Mouse (Mus musculus) heart, embryonic 13.5 days (tissue): ENCODE results near the gene Itga8. TPM values are rescaled to one million over a fixed set of nuclear protein-coding genes. Genes with fewer than 3 reads are reported as not detected.

Experiments
- ATAC-seq: fragments of 200-750 bp; cut with Nextera tagmentation; 2 replicates; pipeline ENCODE4 v1.8.0; 2017; ENCODE audit warnings: moderate TSS enrichment; ENCODE audit not compliant: insufficient number of reproducible peaks, low FRiP score, low TSS enrichment; ENCODE audit errors: extremely low read depth
- H3K27ac ChIP-seq: fragments of 300-500 bp; sonication (generic); replicated peaks from 2 replicates; pipeline ENCODE4 v1.5.1; 2015; ENCODE audit warnings: moderate library complexity, mild to moderate bottlenecking, inconsistent platforms
- H3K27me3 ChIP-seq: fragments of 300-500 bp; sonication (generic); replicated peaks from 2 replicates; pipeline ENCODE4 v1.6.1; 2015; ENCODE audit warnings: mild to moderate bottlenecking, inconsistent platforms
- H3K36me3 ChIP-seq: fragments of 300-500 bp; sonication (generic); 2 replicates; pipeline ENCODE4 v1.6.1; 2015; ENCODE audit warnings: mild to moderate bottlenecking, inconsistent platforms
- H3K4me1 ChIP-seq: fragments of 300-500 bp; sonication (generic); 2 replicates; pipeline ENCODE4 v1.6.1; 2015; ENCODE audit warnings: inconsistent platforms
- H3K4me2 ChIP-seq: fragments of 300-500 bp; sonication (generic); 2 replicates; pipeline ENCODE4 v1.6.1; 2015; ENCODE audit warnings: inconsistent platforms, mild to moderate bottlenecking, moderate library complexity
- H3K4me3 ChIP-seq: fragments of 300-500 bp; sonication (generic); 2 replicates; pipeline ENCODE4 v1.5.1; 2015; ENCODE audit warnings: moderate library complexity, mild to moderate bottlenecking, inconsistent platforms
- H3K9ac ChIP-seq: fragments of 300-500 bp; sonication (generic); 2 replicates; pipeline ENCODE4 v1.6.1; 2015; ENCODE audit warnings: inconsistent platforms, mild to moderate bottlenecking, moderate library complexity
- H3K9me3 ChIP-seq: fragments of 300-500 bp; sonication (generic); 2 replicates; pipeline ENCODE4 v1.6.1; 2016; ENCODE audit warnings: inconsistent platforms
- WGBS: fragments of 180-500 bp; shearing (Covaris S2); methylation state at CpG from one replicate; pipeline ENCODE4 v1.1.7; 2015; ENCODE audit warnings: mixed read lengths; 5-methylcytosine and 5-hydroxymethylcytosine counted together
- polyA plus RNA-seq: library from polyadenylated mRNA; unstranded; fragments of >200 nt; fragmentation: Nextera tagmentation; extraction: Ambion mirVana; gene quantifications from 2 replicates; pipeline ENCODE4 v1.2.1, GENCODE M21; 2015

Itga8 gene
- polyA plus RNA-seq, 1 experiment from 2014 or later, result 10.8 TPM

DNA sequence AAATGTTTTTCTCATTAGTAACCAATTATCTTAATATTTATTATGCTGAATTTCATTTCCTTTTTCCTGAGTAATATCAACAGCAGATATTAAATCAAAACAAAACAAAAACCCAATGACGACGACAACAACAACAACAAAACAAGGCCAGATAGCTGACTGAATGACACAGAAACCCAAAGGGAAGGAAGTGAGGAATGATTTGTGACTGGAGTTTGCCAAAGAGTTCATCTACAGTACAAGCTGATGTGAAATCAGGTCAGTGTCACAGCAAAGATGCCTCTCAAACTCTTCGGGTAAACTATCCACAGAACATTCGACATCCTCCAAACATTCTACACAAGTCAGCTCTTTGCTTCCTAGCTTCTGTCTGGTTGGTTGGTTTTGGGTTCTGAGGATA is 104.0 kb downstream of the Itga8 start:
- H3K4me3 ChIP-seq, result no peak overlapping the region
- no peak for ATAC-seq
- no peaks in the 10 kb centered on the region for H3K27me3 ChIP-seq
- 76% methylated on average over 4 of the region's 4 CpGs for WGBS
- no peaks in the 10 kb centered on the region for H3K9me3 ChIP-seq
- no peaks in the 10 kb centered on the region for H3K4me1 ChIP-seq
- no peak overlapping the region for H3K27ac ChIP-seq
- no peak overlapping the region for H3K9ac ChIP-seq
- H3K4me2 ChIP-seq, result no peak overlapping the region
- H3K36me3 ChIP-seq, result no peaks in the 10 kb centered on the region

DNA sequence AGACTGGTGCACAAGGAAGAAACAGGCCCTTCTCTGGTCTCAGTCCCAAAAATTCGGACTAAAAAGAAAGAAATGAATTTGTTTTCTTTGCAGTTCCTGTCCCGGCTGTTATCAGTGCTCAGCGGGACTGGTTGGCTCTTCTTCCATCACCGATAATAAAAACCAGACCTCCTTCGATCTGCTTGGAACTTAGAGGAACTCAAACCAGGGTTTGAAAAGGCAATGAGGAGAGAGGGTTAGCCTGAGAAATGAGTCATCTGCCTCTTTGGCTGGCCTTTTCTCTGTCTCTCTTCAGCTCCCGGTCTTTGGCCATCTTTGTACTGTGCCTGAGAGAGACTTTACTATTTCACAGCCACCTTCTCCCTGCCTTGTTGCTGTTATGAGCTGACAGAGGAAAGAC is 112.7 kb downstream of the Itga8 start:
- Histone ChIP-seq H3K4me2 (no peak overlapping the region), H3K27me3 (no peaks in the 10 kb centered on the region), H3K27ac (no peak overlapping the region), H3K9ac (no peak overlapping the region), H3K4me1 (0 out of 2 replicates have a peak, but pooled peaks cover 4% of the 10 kb centered on the region), H3K4me3 (no peak overlapping the region), H3K36me3 (0 out of 2 replicates have a peak, but pooled peaks cover 5% of the 10 kb centered on the region), H3K9me3 (no peaks in the 10 kb centered on the region)
- no peak for ATAC-seq
- 20% methylated on average over 6 of the region's 6 CpGs for WGBS

DNA sequence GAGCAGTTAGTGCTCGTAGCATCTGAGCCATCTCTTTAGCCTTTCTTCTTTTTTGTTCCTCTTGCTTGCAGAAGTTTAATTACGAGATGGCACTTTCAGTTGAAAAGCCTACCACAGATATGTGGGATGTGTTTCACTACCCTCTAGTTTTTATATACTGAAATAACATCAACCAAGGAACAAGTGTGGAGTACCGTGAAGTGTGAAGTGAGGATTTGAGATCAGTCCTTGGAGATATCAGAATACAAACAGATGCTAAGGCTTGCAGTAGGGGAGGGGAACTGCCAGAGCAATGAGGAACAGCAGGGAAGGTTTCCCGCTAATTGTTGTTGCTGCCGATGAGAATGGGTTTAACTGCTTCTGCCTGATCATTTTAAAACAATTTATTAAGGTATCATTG is 114.1 kb downstream of the Itga8 start:
- WGBS, result 40% methylated on average over 5 of the region's 5 CpGs
- Histone ChIP-seq H3K27ac (no peak overlapping the region), H3K4me3 (no peak overlapping the region), H3K27me3 (no peaks in the 10 kb centered on the region), H3K9me3 (no peaks in the 10 kb centered on the region), H3K9ac (no peak overlapping the region), H3K4me2 (no peak overlapping the region), H3K4me1 (0 out of 2 replicates have a peak, but pooled peaks cover 4% of the 10 kb centered on the region), H3K36me3 (0 out of 2 replicates have a peak, but pooled peaks cover 5% of the 10 kb centered on the region)
- ATAC-seq, result no peak

DNA sequence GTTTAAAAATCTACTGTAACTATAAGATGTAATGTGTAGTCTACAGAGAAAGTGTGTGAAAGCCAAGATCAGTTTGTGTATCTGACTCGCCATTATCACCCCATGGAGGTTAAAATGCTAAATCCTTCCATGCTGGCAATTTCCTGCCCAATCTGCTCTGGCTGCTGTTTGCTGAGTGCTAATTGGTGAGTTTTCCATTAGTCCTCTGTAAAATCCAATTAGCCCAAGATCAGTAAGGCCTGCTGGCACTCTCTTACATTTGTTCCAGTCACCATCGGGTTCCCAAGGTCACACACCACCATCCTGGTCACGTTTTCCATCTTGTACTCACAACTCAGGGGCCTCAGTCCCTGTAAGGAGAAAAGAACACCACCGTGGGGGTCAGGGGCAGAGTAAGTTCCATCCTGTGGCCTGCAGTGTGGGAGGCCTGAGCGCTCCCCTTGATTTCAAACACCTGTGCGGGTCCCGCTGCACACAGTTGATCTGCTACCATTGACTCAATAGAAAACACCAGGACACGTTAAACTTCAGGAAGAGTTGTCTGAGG is 119.2 kb downstream of the Itga8 start:
- WGBS, result 61% methylated on average over 8 of the region's 8 CpGs
- H3K4me3 ChIP-seq, result no peak overlapping the region
- no peaks in the 10 kb centered on the region for H3K36me3 ChIP-seq
- H3K9me3 ChIP-seq, result no peaks in the 10 kb centered on the region
- no peaks in the 10 kb centered on the region for H3K4me1 ChIP-seq
- H3K27ac ChIP-seq, result no peak overlapping the region
- ATAC-seq, result no peak
- H3K27me3 ChIP-seq, result no peaks in the 10 kb centered on the region
- no peak overlapping the region for H3K9ac ChIP-seq
- H3K4me2 ChIP-seq, result no peak overlapping the region

DNA sequence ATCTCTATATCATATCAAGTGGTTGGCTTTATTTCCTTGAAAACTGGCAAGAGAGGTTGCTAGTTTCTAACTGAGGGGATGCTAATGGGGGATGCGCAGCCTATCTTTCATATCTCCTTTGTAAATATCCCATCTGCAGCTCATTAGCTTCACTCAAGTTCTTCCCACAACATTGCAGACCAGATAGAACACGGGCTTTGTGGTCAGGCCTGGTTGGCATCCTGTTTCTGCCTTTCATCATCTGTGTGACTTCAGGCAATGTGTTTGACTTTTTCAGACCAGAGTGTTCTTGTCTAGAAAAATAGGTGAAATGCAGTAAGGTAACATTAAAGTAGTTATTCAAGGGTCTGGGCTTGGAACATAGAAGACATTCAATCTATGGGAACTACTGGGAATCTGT is 121.1 kb downstream of the Itga8 start:
- H3K9ac ChIP-seq, result no peak overlapping the region
- H3K4me2 ChIP-seq, result no peak overlapping the region
- H3K4me1 ChIP-seq, result no peaks in the 10 kb centered on the region
- H3K36me3 ChIP-seq, result no peaks in the 10 kb centered on the region
- no peak for ATAC-seq
- H3K27me3 ChIP-seq, result no peaks in the 10 kb centered on the region
- H3K9me3 ChIP-seq, result no peaks in the 10 kb centered on the region
- 44% methylated on average over 2 of the region's 2 CpGs for WGBS
- no peak overlapping the region for H3K4me3 ChIP-seq
- H3K27ac ChIP-seq, result no peak overlapping the region

DNA sequence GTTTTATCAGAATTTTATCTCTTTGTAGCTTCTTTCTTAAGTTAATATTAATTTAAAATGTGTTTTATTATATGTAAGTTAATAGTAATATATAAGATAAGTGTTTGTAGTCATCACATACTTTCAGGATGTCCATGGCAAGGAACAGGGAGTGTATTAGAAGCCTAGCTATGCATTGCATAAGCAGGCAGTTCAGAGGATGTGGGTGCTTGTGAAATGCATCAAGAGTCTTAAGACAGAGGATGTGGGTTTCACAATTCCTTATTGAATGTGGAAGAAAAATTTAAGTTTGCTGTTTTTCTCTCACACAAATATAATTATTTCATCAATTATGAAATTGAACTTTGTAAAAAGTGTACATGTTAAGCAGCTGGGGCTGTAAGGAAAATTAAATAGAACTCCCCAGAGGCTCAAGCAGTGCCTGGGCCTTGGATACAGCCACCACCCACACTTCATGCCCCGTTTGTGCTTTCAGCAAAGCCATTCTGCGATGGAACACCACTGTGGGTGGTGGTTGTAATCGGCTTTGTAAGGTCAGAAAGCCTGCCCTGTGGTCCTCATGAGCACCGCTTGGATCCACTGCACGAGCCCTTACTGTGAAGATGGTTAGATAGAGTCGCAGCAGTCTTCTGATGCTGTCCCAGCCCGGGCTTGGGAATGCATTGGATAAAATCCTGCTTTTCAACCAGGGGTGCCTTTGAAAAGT is 126.8 kb downstream of the Itga8 start:
- Histone ChIP-seq H3K27ac (no peak overlapping the region), H3K9me3 (no peaks in the 10 kb centered on the region), H3K4me1 (no peaks in the 10 kb centered on the region), H3K36me3 (peaks cover 15% of the 10 kb centered on the region), H3K27me3 (no peaks in the 10 kb centered on the region), H3K4me3 (no peak overlapping the region), H3K9ac (no peak overlapping the region), H3K4me2 (no peak overlapping the region)
- no peak for ATAC-seq
- WGBS, result 54% methylated on average over 7 of the region's 7 CpGs

DNA sequence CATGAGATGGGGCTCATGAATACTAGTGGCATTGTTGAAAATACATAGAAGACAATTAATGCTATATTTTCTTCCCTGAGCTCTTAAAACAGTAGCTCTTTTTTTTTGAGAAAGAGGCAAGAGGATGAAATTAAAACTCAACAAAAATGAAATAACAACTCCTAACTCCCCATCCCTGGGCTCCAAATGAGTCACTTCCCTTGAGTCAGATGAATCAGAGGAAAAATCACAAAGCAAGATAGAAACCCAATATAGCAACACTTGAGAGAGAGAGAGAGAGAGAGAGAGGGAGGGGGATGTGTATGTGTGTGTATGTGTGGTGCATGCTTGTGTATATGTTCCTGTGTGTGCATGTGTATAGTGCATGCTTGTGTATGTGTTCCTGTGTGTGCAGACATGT is 131.5 kb downstream of the Itga8 start:
- H3K4me2 ChIP-seq, result no peak overlapping the region
- H3K36me3 ChIP-seq, result peaks cover 20% of the 10 kb centered on the region
- H3K4me1 ChIP-seq, result no peaks in the 10 kb centered on the region
- no peaks in the 10 kb centered on the region for H3K9me3 ChIP-seq
- no peak overlapping the region for H3K27ac ChIP-seq
- no peak for ATAC-seq
- H3K27me3 ChIP-seq, result no peaks in the 10 kb centered on the region
- no peak overlapping the region for H3K4me3 ChIP-seq
- no peak overlapping the region for H3K9ac ChIP-seq

DNA sequence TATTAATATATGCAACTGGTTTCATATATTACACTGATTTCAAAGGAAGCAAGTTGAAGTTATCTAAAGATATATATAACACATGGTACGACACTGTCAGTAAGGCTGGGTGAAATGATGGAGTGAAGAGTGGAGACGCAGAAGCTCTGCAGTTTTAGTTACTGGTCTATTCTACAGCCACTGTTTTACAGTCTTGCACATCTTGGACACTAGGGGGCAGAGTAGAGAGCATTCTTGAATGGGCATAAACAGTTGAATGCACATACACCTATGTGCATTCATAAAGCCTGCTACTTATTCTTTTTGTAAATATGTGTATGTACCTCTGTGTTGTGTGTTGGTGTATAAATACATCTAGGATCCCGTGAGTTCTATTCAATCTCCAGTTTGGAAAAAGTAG is 141.2 kb downstream of the Itga8 start:
- no peak overlapping the region for H3K4me3 ChIP-seq
- ATAC-seq, result no peak
- 67% methylated on average over 3 of the region's 3 CpGs for WGBS
- H3K9ac ChIP-seq, result no peak overlapping the region
- H3K27me3 ChIP-seq, result no peaks in the 10 kb centered on the region
- H3K27ac ChIP-seq, result no peak overlapping the region
- no peaks in the 10 kb centered on the region for H3K4me1 ChIP-seq
- peaks cover 3% of the 10 kb centered on the region; the same call in 1 of the 2 replicates for H3K36me3 ChIP-seq
- H3K4me2 ChIP-seq, result no peak overlapping the region
- H3K9me3 ChIP-seq, result no peaks in the 10 kb centered on the region

DNA sequence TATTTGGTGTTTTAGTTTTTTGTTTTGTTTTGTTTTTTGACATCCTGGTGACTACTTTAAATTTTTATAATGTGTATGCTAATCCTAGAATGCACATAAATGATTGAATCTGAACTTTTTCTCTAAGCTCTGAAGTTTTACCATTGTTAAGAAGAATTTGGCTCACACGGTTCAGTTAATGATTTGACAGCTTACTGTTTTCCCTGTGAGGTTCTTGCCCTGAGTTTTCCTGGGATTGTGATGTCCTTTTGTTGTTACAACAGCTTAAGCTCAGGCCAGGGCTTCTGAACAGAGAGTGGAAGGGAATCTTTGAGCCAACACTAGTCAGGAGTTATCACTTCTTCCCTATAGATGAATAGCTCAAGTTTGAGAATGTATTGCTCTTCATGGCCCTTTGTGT is 144.7 kb downstream of the Itga8 start:
- Histone ChIP-seq H3K4me1 (0 out of 2 replicates have a peak, but pooled peaks cover 3% of the 10 kb centered on the region), H3K36me3 (peaks cover 9% of the 10 kb centered on the region), H3K27me3 (no peaks in the 10 kb centered on the region), H3K4me3 (no peak overlapping the region), H3K27ac (no peak overlapping the region), H3K9me3 (no peaks in the 10 kb centered on the region), H3K9ac (no peak overlapping the region), H3K4me2 (no peak overlapping the region)
- no peak for ATAC-seq
- WGBS, result 41% methylated on average over 1 of the region's 1 CpGs

DNA sequence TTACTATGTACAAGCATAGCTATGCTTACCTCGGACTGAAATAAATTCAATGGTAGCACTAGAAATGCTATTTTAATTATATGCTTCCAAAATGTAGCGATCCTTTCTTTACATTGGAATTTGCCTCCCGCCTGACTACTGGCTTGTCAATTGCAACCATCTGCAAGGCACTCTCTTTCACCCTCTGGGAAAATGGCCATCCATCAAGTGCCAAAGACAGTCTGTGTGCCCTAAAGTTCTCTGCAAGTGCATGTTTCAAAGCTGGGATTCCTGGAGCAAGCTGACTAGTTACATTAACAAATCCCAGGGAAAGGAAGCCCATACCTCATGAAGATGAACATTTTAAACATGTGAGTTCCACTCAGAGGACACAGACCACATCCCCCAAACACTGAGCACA is 145.3 kb downstream of the Itga8 start:
- no peak overlapping the region for H3K4me2 ChIP-seq
- H3K27me3 ChIP-seq, result no peaks in the 10 kb centered on the region
- no peaks in the 10 kb centered on the region for H3K9me3 ChIP-seq
- 0 out of 2 replicates have a peak, but pooled peaks cover 3% of the 10 kb centered on the region for H3K4me1 ChIP-seq
- ATAC-seq, result no peak
- H3K9ac ChIP-seq, result no peak overlapping the region
- H3K36me3 ChIP-seq, result peaks cover 9% of the 10 kb centered on the region
- no peak overlapping the region for H3K4me3 ChIP-seq
- H3K27ac ChIP-seq, result no peak overlapping the region
- 68% methylated on average over 3 of the region's 3 CpGs for WGBS

DNA sequence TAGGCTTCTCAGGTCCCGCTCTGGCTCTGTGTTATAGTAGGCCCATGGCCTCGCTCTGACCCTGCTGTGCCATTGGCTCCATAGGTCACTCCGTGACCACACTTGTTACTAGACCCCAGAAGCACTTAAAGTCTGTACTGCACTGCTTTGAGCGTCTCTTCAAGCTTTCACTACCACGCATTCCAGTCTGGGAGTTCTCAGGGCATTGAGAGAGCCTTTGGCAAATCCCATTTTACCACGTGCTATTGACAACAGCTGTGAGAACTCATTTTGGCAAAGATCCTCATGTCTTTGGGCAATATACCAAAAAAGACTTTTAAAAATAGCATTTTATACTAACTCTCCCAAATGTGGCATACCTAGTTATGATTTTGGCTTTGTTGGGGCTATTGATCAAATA is 147.0 kb downstream of the Itga8 start:
- Histone ChIP-seq H3K4me1 (0 out of 2 replicates have a peak, but pooled peaks cover 3% of the 10 kb centered on the region), H3K9me3 (no peaks in the 10 kb centered on the region), H3K4me3 (no peak overlapping the region), H3K36me3 (peaks cover 6% of the 10 kb centered on the region), H3K27ac (no peak overlapping the region), H3K4me2 (no peak overlapping the region), H3K27me3 (no peaks in the 10 kb centered on the region), H3K9ac (no peak overlapping the region)
- 61% methylated on average over 6 of the region's 6 CpGs for WGBS
- no peak for ATAC-seq

DNA sequence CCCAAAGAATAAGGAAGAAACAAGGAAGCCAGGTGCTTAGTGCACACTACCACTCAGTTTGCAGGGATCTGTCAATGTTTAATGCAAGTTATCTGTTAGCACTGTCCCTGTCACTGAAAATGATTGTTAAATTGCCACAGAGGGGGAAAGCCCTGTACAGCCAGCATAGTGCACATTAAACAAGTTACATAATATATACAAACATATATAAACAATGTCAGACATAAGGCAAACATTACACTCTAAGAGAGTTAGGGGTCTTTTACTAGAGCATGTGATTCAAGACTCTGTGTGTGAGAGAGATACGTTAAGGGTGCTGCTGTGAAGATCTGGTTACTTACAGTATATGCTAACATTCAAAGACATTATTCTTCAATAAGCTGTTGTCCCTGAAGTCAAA is 148.2 kb downstream of the Itga8 start:
- no peaks in the 10 kb centered on the region for H3K27me3 ChIP-seq
- ATAC-seq, result no peak
- H3K27ac ChIP-seq, result no peak overlapping the region
- H3K4me1 ChIP-seq, result 0 out of 2 replicates have a peak, but pooled peaks cover 3% of the 10 kb centered on the region
- peaks cover 6% of the 10 kb centered on the region for H3K36me3 ChIP-seq
- H3K9me3 ChIP-seq, result no peaks in the 10 kb centered on the region
- no peak overlapping the region for H3K4me2 ChIP-seq
- WGBS, result 71% methylated on average over 1 of the region's 1 CpGs
- H3K4me3 ChIP-seq, result no peak overlapping the region
- no peak overlapping the region for H3K9ac ChIP-seq
